Mouse (Mus musculus) G1E (cell line): ENCODE data around the gene Acbd3.

Source experiments
- CTCF ChIP-seq: IDR thresholded peaks from 2 replicates; pipeline ENCODE4 v1.5.1; 2012; ENCODE audit warnings: low read depth, low read length, inconsistent platforms, mixed read lengths
- GATA1 ChIP-seq: IDR thresholded peaks from 2 replicates; pipeline ENCODE4 v1.6.1; 2012; ENCODE audit warnings: borderline replicate concordance, low read length, inconsistent platforms, mixed read lengths
- GATA2 ChIP-seq: IDR thresholded peaks from 2 replicates; pipeline ENCODE4 v1.6.1; 2012; ENCODE audit warnings: low read depth, low read length, inconsistent platforms, borderline replicate concordance
- POLR2AphosphoS5 ChIP-seq: IDR thresholded peaks from 2 replicates; pipeline ENCODE4 v1.6.1; 2012; ENCODE audit warnings: low read depth, low read length, inconsistent platforms; ENCODE audit not compliant: insufficient replicate concordance
- TAL1 ChIP-seq: conservative IDR thresholded peaks from 2 replicates; pipeline ENCODE4 v1.6.1; 2012; ENCODE audit warnings: low read depth, low read length, inconsistent platforms, mixed read lengths

DNA sequence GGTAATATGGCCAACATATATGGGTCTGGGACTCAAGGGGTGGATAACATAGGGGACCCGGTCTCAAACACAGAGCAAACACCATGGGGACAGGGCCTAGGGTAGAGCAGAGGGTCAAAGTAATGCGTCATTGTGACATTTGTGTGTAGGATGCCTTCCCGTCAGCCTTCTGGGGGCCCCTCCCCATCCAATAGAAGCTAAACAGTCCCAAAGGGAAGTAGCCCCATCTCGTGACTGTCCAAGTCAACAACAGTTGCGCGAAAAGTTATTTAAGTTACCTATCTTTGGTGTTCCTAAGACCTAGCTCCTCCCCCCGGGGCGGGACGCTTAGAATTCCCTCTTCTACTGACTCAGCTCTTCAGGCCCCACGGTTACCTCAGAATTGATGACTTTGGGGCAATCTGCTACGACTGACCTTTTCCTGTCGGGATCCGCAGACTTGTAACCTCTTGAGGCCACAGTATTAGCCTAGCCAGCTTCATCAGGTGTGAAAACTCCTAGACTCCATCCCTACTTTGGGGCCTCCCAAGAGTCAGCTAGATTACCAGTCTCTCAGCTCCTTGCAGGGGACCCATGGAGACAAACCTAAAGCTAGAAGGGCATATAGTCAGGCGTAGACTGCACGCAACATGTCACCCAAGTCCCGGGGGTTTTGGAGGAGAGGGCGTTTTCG, 67.7 kb downstream of the Acbd3 start:
- TF ChIP-seq CTCF (no peak), GATA1 (no peak), TAL1 (no peak), POLR2AphosphoS5 (no peak), GATA2 (no peak)
